Mouse (Mus musculus): ENCODE measurements around the gene Ranbp9.

The Ranbp9 gene

DNA sequence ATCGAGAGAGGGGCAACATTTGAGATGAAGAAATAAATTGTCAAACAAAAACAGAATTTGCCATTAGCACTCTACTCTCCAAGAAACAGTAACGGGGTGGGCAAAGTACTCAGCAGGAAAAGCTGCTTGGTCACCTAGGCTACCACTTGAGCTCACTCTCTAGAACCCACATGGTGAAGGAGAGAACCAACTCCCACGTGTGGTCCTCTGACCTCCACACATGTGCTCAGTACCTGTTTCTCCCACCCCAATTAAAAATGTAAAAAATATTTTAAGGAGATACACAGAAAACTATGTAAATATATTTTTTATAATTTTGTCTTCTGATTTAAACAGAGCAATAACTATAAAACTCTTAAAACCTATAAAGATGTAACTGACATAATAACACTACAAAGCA is 33.4 kb downstream of the Ranbp9 start:
- peak; percentile 49 for DNase-seq

- DNase-seq, result no peak
These were observed 35.3 kb downstream of the Ranbp9 start for GRCm38 (mm10) chr13:43445754-43446153.

GRCm38 (mm10) chr13:43444717-43445116 is 36.4 kb downstream of the Ranbp9 start:
- DNase-seq, result no peak

GRCm38 (mm10) chr13:43443706-43444105 is 37.4 kb downstream of the Ranbp9 start:
- DNase-seq, result no peak

- DNase-seq, result no peak
These were observed 38.5 kb downstream of the Ranbp9 start for GRCm38 (mm10) chr13:43442551-43442950.

- DNase-seq, result peak; percentile 63
These were observed 40.7 kb downstream of the Ranbp9 start for GRCm38 (mm10) chr13:43440376-43440775.

GRCm38 (mm10) chr13:43433395-43433794 is 47.7 kb downstream of the Ranbp9 start:
- peak; percentile 19 for DNase-seq

- DNase-seq, result peak; percentile 84
These were observed 52.6 kb downstream of the Ranbp9 start for GRCm38 (mm10) chr13:43428436-43428835.

- DNase-seq, result no peak
These were observed 65.8 kb downstream of the Ranbp9 start for GRCm38 (mm10) chr13:43415249-43415648.

DNA sequence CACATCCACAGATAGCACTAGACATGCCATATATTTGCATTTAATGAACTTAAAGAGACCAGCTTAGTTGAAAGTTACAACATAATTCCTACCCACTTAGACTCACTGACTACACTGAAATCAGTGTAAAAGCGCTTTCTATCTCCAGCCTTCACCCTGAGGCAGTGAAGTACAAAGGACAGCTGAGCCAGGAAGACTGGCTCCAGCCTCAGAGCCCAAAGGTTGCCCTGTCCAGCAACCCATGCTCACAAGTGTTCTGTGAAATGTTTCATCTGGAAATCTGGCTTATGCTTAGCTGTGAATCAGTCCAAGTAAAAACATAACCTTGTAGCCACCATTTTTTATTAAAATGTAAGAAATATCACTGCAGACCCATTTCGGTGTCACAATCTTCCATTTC is 67.5 kb downstream of the Ranbp9 start:
- no peak for DNase-seq

GRCm38 (mm10) chr13:43412311-43412710 is 68.8 kb downstream of the Ranbp9 start:
- peak; percentile 79 for DNase-seq

DNA sequence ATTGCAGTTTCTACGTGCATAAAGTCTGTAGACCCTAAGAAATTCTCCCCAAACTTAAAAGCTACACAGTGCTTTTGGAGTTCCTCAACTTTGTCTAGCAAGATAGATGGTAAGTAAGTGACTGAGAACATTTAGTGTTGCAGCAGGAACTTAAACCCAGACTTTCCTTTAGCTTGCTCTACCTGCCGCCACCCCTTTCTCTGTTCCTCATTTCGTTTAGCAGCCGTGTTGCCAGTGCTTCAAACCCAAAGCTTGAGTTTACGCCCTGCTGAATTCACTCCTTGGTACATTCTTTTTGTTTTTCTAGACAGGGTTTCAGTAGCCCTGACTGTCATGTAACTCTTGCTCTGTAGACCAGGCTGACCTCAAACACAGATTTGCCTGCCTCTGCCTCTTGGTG is 81.5 kb downstream of the Ranbp9 start:
- DNase-seq, result peak; percentile 64

DNA sequence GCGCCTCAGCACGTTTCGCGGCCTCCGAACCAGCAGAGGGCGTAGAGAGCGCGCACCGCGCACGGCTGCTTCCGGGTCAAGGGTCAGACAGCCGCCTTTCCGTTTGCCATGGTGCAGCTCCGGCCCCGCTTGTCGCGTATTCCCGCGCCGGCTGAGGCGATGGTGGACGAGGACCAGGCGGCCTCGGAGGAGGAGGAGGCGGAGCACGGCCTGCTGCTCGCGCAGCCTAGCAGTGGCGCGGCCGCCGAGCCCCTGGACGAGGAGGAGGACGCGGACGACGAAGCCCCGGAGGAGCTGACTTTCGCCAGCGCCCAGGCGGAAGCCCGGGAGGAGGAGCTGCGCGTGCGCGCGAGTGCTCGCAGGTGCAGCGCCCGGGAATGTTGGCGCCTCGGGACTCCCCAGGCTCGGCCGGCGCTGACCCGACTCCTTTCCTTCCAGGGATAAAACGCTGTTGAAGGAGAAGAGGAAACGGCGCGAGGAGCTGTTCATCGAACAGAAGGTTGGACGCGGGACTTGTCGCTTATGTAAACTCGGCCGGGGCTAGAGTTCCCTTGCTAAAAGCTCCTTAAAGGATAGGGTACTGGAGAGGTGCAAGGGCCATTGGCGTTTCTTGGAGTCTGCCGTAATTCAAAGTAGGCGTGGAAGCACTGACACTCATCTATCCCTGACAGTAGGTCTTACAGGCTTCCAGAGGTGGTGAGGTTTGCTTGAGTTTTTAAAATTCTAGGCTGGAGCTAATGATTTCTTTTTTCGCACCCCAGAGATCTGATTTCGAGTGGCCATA is 82.6 kb downstream of the Ranbp9 start, which contains the start of gene Nol7:
Gene Nol7, plus strand, starts transcription at position 94 of the 784 bp plus-strand sequence.
- DNase-seq, result peak; percentile 99

GRCm38 (mm10) chr13:43397700-43398296 is 83.3 kb downstream of the Ranbp9 start:
- DNase-seq, result peak; percentile 63

DNA sequence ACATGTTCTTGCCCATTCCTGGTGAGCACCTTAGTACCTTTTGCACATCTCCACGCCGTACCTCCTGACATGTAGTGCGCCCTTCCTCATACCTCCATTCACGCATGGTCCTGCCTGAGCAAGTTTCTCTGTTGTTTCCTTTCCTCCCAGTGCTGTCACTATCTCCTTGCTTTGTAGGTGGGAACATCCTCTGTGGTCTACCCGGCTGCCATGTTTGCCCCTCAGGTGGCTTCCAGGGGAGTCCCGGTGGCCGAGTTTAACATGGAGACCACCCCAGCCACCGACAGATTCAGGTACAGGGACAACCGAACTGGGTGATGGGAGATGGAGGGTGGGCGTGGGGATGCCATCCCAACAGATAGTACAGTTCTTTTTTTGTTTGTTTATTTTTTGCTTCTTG is 95.8 kb downstream of the Ranbp9 start:
- peak; percentile 59 for DNase-seq

GRCm38 (mm10) chr13:43379989-43380388 is 101.1 kb downstream of the Ranbp9 start:
- DNase-seq, result no peak

DNA sequence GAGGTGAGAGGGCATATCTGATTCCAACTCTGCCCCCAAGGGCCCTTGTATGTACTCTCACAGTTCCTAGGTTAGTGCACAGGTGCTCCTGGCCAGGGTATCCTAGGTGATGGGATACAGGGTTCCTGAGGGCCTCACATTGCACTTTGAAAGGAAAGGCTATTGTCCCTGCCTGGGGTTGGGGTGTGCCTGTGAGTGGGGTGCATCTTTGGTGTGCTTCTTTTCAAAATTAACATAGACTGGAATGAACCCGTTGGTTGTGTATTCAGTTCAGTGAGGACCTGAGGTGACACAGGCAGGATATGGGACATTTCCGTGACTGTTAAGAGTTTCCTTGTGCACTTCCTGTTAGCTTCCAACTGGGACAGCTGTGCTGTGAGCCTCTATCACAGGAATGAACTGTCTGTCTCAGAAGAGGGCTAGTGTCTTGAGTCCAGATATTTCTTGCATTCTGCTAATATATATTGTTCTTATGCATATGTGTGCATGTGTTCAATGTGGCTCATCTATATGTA is 106.1 kb downstream of the Ranbp9 start:
- DNase-seq, result peak; percentile 95

- DNase-seq, result no peak
These were observed 106.9 kb downstream of the Ranbp9 start for GRCm38 (mm10) chr13:43374205-43374604.

GRCm38 (mm10) chr13:43372892-43373291 is 108.2 kb downstream of the Ranbp9 start:
- no peak for DNase-seq

DNA sequence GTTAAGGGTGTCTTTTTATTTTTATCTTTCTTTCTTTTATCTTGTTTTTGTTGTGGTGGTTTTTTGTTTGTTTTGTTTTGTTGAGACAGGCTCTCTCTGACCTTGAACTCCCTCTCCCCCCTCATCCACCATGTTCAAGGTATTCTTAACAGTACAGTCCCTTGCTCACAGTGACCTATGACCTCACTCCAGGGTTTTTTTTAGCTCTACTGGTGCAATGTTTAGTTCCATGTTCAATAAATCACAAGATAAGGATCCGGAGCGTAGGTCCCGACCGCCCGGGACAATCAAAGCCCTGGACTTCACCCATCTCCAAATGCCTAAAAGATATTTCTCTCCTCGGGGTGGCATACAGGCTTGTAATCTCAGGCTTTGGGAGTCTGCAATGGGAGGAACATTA is 111.0 kb downstream of the Ranbp9 start:
- no peak for DNase-seq

- DNase-seq, result no peak
These were observed 115.3 kb downstream of the Ranbp9 start for GRCm38 (mm10) chr13:43365825-43366184.

DNA sequence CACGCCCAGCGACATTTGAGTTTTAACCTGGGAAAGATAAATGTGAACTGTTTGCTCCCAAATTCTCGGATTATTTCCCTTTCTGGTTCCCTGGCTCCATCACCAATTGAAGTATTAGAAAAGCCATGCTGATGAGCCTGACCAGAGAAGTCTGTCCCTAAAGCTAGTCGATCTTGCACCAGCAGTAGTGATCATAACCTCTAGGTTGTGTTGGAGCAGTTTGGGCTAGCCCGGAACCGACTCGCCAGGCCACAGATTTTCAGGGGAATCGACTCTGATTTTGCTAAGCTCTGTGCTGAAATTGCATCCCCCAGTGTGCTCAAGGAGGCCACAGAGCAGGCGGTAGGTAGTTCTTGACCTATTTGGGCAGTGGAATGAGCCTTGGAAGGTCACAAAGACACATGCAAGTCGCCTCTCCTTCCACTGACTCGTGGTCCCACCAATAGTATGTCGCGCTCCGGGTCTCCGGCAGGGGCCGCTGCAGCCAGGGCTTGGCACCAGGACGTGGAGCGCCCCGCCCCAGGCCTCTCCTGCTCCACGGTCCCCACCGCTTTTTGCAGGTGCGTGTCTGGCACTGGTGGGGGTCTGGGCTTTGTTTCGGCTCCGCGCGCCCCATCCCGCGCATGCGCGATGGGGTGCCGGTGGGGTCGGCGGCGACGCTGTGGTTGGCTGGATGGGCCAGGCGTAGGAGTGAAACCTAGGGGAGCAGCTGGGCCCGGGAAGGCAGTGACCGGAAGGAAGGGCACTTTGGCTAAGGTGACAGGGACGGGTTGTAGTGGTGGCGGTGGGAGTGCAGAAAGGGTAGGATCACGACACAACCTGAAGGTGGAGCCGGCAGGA is 115.9 kb downstream of the Ranbp9 start, which contains the start of gene Sirt5:
Gene Sirt5, plus strand, starts transcription at position 512 of the 840 bp plus-strand sequence.
- peak; percentile 99 for DNase-seq

DNA sequence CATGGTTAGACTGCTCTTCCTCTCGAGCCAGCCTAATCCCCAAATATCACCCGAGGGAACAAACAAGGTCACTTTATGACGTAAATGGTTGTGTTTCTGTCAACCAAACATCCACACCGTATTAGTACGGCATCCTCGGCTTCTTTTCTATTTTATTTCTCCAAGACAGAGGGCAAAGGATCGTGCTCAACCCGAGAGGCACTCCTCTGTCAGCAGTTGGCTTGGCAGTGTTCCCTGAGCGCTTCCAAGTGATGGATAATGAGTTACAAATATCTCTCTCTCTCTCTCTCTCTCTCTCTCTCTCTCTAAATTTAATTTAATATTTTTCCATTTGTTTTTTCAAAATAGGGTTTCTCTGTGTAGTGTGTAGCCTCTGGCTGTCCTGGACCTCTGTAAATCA is 118.7 kb downstream of the Ranbp9 start:
- no peak for DNase-seq
